Mouse (Mus musculus): Measurements from ENCODE around the gene Scfd2.

Scfd2 gene

DNA sequence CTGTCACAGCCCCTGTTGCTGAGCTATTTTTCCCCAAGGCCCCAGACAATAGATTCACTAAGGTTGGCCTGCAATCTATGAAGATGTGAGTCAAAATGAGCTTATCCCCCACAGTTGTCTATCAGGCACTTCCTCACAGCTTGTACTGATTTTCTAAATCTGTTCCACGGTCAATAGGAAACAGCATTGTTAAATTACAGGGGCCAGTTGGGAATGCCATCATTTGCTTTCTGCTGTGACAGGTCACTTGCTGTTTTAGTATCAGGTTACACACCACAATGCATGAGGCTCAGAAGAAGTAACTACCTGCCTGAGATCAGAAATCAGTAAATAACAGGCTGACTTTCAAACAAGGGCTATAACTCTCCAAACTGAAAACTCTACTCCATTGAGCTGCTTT is 168.3 kb downstream of the Scfd2 start:
- no peak for DNase-seq

DNA sequence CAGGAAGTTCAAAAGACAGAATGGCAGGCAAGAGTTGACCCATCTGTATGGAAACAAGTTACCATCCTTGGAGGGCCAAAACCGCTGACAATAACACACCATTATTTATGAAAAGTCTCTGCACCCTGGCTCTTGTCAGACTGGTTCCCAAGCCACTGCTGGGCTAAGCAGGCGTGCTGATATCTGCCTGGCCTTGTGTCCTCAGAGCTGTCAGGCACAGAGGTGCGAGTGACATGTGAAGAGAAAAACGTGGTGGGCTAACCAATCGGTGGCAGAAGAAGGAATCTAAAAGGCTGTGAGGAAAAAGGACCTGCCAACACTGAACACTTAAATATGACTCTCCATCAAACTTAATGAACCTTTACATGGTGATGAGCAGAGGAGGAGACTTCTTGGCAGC is 170.0 kb downstream of the Scfd2 start:
- peak; percentile 36 to 79 for DNase-seq

DNA sequence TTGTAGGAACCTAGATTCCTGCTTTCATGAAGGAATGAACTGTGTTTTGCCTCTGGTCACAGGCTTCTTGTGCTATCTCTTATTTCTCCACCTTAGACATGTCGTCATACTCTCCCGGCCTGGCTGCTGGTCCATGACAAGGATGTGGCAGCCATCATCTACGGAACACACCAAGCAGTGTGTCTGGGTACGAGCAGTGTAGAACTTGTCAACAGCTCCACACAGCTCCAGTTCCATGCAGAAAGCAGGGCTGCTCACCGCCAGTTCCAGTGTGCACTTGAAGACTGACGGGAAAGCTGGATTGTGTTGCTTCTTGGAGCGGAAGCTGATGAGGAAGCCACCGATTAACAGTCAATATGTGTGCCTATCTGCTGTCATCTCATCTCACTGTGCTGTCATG is 173.5 kb downstream of the Scfd2 start:
- no peak for DNase-seq

DNA sequence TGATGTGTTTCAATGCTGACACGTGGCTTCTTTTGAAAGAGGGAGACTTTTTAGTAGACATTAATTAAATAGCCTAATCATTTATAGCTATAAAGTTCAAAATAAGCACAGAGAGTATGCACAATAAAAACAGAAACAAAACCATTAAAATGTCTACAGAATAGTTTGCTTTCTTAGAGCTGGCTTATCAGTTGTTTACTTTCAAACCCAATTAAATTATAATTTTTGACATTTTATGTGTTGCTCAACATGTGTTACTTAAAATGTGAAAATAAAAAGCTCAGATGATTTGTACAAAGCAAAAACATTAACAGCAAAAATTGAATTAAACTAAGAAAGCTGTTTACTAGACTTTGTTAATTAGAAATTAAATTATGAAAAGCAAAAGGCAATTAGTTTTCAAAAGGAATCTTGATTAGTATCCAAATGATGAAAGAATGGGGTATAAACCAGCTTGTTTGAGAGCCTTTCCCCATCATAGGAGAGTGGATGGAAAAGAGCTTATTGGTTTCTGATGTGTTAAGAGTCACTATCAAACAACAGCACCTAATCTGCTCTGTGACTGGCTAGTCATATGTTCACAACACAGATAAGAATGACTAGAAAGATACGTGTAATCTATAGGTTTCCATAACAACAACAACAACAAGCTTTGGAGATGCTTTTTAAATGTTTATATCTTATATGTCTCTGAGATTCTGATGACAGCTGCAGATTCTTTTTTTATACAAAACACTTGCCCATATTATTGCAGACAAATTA is 176.0 kb downstream of the Scfd2 start:
- no peak for DNase-seq

DNA sequence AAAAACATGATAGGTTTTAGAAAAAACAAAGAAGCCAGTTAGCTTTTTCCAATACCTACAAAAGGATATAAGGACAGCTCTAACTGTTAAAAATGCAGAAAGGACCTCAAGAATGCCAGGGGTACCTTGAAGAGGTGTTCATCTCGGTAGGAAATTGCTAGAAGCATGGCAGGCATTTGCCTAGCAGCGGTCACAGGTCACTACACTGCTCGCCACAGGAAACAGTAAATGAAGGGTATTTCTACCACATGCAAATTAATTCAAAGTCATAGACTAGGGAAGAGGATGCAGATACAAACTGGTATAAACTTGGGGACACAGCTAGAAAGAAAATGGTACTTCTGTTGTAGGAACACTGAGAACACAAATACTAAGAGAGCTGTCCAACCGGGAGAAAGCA is 180.7 kb downstream of the Scfd2 start:
- no peak for DNase-seq

DNA sequence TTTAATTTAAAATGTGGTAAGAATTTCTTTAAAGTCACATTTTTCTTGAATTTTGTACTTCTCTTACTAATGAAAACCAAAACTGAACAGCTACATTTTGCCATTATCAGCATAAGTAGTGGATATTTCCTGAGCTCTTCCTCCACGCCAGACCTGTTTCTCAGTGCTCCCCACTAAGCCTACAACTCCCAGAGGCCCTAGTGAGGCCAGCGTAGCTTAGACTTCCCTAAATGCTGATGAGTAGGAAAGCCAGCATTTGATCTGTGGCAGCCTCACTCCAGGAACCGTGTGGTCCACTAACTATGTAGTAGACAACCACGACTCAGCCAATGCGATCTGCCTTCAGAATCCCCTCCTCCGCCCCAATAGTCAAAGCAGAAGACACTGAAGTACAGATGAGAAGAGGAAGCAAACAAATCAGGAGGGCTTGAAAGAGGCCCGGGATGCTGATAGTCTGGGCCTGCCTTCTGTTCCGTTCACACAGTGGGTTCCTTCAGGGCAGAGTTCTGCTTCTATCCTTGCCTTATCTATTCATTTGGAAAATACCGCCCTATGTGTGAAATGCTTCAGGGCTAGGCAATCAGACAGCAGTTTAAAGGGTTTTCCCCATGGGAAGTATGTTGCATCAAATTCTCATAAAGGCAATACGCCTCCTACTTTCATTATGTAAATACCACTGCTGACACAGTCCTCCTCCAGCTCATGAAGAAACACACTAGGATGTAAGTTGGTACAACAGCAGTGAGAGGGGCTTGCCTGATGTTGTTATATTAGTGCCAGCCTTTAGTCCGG is 183.3 kb downstream of the Scfd2 start:
- DNase-seq = no peak

DNA sequence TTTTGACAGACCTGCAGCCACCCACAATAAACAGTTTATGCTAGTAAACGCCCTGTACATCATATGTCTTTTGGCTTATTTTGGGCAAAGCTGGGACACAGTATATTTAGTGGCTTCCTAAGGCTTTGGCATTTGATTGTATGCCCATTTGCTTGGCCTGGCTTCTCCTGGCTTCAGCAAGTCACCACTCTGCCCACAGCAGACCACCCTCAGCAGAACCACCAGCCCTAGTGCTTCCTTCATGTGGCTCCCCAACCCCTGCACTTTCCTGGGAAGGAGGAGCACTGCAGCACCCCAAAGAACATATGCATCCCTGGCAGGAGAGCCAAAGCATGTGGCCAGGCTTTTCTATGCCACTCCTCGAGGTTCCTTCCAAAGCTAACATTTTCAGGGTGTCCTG is 188.5 kb downstream of the Scfd2 start:
- no peak for DNase-seq

DNA sequence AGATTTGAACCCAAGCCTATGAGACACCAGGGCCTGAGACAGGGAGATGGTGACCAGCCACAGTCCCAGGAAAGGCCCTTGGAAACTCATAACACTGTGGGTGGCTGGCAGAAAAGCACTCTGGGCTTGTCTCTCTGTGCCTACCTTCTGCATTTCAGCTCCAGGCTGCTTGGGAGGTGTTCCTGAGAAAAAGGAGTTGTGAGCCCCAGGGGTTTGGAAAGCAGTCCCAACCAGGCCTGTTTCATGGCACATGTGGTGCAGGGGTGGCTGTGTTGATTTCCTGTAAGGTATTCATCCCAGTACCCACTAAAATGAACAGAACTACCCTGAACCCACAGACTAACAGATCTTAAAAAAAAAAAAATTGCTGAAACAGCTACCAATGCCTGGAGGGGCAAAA is 189.0 kb downstream of the Scfd2 start:
- no peak for DNase-seq

DNA sequence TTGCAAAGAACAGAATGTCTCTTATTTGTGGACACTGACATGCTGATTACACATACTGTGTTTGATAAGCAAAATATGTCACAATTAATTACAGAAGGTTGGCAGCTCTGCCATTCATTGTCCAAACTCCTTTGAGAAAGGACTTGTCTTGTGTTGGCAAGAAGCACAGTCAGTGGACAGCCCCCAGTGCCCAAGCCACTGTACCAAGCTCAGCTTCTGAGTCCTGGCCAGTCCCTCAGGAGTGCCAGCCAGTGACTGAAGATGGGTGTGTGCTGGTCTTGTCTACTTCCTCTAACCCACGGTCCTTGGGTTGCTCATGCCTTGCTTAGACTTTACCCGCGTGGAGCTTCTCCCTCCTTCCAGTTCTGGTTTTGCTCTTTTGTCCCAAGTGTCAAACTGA is 194.1 kb downstream of the Scfd2 start:
- no peak for DNase-seq

DNA sequence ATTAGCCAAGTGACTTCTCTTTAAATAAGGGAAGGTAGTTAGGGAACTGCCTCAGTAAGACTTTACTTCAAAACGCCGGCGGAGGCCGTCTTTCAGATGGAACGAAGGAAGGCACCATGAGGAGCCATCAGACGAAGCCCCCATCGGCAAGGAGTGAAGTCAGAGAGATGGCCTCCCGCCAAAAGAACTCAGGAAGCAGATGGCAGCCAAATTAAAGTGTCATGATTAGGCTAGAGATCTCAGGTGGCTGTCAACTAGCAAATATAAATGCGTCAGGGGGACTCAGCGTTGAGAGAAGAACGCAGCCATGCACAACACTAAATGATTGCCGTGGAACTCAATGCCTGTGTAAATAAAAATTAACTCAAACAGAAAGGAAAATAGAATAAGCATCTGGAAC is 194.8 kb downstream of the Scfd2 start:
- DNase-seq = no peak

DNA sequence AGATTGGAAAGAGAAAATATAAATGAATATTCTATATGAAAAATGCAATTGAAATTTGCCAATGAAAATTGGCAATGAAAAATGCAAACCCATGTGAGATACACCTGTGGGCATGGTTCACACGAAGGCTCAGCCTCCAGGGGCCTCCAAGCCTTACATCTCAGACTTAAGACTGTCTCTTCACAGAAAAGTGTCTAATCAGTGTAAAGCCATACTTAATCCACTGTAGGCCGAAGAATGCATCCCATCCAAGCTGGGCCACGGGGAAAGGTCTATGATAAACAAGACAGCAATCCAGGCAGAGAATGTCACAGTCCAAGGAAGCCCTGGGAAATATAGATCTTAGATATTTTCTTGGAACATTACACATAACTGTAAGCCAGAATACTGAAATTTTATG is 198.3 kb downstream of the Scfd2 start:
- DNase-seq = no peak

DNA sequence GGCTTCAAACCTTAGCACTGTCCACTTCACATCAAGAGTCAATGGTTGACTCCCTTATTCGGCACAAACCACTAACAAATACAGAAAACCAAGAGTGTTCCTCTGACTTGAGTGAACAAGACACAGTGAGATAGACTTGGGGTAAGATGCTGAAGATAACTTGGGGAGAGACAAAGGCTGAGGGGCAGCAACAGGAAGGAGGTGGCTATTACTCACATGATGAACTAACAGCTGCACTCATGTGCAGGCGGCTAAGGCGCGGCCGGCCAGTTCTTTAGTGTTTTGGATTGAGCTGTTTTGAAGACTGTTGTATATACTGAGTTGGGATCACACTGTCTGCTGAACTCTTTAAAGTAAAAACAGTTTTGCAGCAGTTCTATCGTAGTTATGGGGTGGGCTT is 205.3 kb downstream of the Scfd2 start:
- no peak for DNase-seq

DNA sequence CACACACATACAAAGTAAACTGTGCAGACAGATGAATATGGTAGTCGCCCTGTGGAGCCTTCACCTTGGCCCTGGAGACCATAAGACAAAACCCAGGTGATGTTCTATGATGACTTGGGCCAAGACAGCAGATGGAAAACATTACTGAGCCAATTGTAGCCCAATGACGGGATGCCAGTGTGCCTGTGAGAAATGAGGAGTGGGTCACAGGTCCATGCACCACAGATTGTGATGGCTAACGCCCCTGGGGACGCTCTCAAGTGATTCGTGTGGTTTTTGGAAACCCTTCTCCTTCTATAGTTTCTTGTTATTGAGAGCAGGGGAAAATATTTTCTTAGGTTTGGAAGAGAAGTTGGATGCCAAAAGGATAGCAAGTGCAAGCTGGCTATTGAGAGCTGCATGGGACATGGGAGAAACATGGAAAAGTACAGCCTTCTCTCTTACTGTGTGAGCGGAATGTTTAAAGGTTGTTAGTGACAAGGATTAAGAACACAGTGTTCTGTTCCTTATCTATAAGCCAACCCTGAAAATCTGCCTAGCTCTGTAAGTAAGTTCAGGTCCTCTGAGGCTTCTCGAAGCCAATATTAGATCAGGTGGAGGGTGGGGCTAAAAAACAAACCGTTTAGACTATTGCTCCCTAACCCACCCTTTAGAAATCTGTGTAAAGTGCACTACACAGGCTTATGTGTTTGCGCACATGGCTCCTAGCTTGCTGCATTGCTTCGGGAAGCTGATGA is 210.4 kb downstream of the Scfd2 start:
- DNase-seq = no peak

DNA sequence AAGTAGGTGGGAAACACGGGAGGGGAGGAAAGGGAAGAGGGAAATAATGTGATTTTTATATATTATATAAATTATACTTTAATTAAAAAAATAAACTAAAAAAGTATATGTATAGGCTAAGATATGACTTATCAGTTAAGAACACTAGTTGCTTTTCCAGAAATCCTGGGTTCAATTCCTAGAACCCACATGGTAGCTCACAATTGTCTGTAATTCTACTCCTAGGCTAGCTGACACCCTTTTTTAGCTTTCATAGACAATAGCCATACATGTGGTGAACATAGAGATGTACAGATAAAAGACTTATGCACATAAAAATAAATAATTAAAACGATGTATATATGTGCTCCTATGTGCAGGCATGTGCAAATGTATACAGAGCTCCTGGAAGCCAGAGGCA is 212.0 kb downstream of the Scfd2 start:
- DNase-seq = no peak

DNA sequence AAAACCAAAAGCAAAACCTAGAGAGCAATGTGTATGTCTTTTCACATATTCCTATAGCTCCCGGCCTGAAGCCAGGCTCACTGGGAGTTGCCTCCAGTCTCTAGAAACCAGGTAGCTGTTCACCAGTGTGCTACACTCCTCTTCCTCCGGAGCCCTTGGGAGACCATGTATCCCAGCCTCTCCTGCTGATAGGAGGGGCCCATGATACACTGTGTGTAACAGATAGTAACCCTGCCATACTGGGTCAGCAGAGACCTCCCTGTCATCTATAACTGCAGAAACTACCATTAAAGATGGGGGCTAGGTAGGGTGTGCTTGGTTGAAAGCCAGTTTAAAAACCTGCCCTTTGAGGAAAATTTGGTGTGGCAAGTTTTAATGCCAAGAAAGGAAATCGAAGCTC is 214.4 kb downstream of the Scfd2 start:
- no peak for DNase-seq

DNA sequence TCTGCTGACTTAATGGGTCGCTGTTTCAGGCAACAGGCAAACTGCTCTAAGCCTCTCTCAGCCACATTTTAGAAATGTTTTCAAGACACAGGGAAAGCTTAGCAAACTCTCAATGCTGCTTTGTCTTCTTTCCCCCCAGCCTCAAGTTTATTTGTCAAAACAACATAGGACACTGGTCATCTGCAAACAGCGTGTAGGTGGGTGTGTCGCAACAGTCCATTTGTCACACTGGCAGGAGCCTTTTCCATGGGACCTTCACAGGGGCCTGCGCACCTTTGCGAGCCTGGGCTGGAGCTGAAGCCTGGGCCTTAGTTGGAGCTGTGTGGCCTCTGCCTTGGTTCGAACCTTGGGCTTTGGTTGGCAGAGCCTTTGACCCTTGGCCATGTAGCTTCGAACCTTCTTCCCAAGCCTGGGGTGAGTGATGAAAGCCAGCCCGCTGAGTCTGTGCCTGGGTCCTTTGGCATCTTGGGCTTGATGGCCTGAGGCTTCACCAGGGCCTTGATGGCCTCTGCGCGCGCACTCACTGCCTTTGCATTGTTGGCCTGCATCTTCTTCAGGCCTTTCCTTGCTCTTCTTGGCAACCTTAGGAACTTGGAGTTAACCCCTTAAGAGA is 215.1 kb downstream of the Scfd2 start:
- no peak for DNase-seq

DNA sequence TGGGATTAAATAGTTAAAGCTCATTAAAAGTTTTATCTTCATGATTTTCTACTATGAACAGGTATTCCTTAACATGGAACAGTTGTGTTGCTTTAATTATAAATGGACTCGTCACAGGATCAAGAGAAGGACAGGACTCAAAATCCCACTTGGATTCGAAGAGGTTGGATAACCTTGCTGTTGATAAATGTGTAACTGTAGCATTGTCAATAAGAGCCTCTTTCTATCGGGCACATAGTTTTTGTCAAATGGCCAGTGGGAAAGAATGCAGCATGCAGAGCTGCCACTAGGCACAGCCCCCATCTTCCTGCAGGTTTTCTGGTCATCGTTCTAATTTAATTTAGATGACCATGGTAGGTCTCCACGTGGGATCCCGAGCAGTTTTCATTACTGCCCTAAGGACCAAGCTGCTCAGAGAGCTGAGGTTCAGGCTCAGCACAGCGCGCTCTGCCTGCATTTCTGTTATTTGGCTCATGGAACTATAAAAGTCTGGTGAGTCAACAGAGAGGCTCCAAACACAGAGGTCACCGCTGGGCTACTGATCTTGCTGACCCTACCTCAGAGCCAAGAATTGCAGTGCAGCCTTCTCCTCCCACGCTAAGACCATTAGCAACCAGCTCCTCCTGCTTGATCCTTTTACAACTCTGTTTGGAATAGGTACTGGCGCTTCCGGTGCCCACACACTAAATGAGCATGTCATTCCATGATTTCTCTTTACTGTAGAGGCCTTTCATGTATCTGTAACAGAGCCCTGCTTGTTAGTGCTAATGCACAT is 215.9 kb downstream of the Scfd2 start:
- no peak for DNase-seq

DNA sequence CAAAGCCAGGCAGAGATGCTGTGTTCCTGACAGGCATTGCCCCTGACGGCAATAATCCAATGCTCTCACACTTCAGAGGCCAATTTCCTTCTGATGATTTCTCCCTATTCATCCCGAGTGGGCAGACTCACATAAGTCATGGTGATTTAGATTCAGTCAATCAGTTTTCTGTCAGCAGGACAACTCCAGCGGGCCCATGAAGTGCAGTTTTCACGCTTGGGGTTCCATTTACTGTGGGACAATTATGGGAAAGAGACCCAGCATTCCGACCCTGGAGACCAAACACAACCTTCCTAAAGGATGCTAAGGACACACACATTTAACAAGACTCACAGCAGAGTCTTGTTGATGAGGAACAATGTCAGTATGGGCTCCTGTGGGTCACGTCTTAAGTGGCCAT is 217.1 kb downstream of the Scfd2 start:
- no peak for DNase-seq

DNA sequence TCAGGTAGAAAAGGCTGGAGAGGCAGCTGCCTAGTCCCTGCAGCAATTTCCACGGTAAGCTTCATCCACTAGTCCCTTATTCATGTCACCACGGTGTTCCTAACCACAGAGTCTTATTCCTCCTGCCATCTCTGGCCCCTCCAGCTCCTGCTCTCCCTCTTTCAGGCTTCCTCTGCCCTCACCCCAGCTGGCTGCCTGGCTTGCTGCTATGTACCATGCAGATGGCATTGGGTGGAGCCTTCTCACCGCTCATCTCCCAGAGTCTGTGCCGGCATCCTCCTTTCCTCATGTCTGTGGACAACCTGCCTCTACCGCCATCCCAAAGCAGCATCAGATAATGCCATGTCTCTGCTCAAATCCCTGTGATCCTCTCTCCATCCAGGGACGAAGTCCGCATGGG is 218.0 kb downstream of the Scfd2 start:
- DNase-seq = no peak

DNA sequence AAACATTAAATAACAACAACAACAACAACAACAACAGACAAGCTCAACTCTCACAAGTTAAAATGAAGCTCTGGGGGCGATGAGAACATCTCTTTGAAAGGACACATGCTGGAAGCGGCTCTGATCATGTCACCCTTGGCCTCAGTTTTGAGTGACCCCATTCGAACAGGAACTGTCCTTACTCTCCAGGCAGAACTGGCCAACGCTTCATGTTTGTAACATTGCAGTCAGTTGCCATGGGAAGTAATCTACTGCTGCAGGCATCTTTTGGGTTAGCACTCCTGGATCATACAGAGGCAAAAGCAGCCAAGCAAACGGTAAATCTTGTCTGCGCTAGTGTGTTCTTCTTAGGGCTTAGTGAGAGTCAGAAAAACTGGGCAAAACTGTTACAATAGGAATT is 219.7 kb downstream of the Scfd2 start:
- DNase-seq = no peak

DNA sequence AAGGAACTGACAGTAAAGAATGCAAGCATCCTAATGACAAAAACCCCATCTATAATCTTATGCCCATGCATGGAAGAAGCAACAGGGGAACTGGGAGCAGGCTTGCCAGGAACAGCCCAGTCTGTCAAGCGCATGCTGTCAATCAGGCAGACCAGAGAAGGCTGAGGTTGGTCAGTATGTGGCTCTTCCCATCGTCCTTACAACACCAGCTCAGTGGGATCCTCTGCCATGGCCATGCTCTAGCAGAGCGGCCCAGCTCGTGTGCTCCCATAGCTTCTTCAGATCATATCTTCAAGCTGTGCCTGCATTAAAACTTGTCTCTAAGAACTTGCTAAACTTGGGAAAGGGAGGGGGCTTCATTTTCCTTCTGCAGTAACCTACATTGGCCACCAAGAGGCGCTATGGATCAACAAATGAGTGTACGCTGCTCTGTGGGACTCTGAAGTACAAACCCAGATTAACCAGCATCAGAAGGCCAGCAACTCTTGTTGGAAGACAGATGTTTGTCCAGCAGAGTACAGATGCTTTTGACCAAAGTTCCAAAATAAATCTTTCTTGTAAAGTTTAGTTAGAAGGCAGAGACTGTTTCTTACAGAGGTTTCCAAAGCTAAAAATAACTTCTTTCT is 220.2 kb downstream of the Scfd2 start:
- DNase-seq = peak in 1 of 2 experiments; percentile 72

DNA sequence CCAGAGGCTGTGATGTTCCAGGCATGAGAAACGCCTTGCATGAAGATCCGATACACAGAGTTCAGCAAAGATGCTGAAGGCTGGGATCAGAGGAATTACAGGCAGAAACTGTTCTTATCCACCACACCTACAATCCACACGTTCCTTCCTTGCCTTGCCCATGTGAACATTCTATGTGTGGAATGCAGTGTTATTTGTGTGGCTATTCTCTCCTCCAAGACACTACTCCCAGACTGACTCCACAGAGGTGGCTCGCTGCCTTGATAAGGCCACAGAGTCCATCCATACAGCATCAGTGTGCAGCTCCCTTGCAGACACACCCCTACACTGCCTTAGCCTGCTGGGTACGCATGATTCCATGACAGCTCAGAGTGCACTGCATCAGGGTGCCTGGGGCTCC is 221.5 kb downstream of the Scfd2 start:
- DNase-seq = peak in 1 of 2 experiments; percentile 24

All from lung, postnatal 4 days (tissue).